Mouse (Mus musculus): ENCODE results near the gene Ccdc9.
"Not testable (repeated sequence)": the region's sequence is repeated elsewhere in the genome, so short reads cannot be mapped to it uniquely, and the experiment has no call there.

The Ccdc9 gene

GRCm38 (mm10) chr7:16311453-16312004, 24.9 kb upstream of the Ccdc9 start:
- no peak for TF ChIP-seq GATA4 (IDR thresholded peaks at IDR 0.05; ENCODE audit: insufficient replicate concordance, low read length)

GRCm38 (mm10) chr7:16310521-16311452, 24.2 kb upstream of the Ccdc9 start:
- no peak for TF ChIP-seq GATA4 (IDR thresholded peaks at IDR 0.05; ENCODE audit: insufficient replicate concordance, low read length)

GRCm38 (mm10) chr7:16310020-16310520, 23.5 kb upstream of the Ccdc9 start:
- TF ChIP-seq GATA4 (IDR thresholded peaks at IDR 0.05; ENCODE audit: insufficient replicate concordance, low read length), result no peak; the same call in 1 of the 2 replicates

GRCm38 (mm10) chr7:16309318-16310019, 22.9 kb upstream of the Ccdc9 start:
- no peak for TF ChIP-seq GATA4 (IDR thresholded peaks at IDR 0.05; ENCODE audit: insufficient replicate concordance, low read length)

- no peak for TF ChIP-seq GATA4 (IDR thresholded peaks at IDR 0.05; ENCODE audit: insufficient replicate concordance, low read length)
These were observed 22.1 kb upstream of the Ccdc9 start for GRCm38 (mm10) chr7:16308555-16309317.

GRCm38 (mm10) chr7:16308093-16308492, 21.5 kb upstream of the Ccdc9 start, which contains the start of gene Bbc3:
Bbc3 (plus strand) TSS chr7:16308393.
- TF ChIP-seq GATA4 (IDR thresholded peaks at IDR 0.05; ENCODE audit: insufficient replicate concordance, low read length), result not testable (repeated sequence)

GRCm38 (mm10) chr7:16299419-16300035, 12.9 kb upstream of the Ccdc9 start:
- no peak for TF ChIP-seq GATA4 (IDR thresholded peaks at IDR 0.05; ENCODE audit: insufficient replicate concordance, low read length)

GRCm38 (mm10) chr7:16298927-16299326, 12.3 kb upstream of the Ccdc9 start:
- TF ChIP-seq GATA4 (IDR thresholded peaks at IDR 0.05; ENCODE audit: insufficient replicate concordance, low read length), result no peak

- TF ChIP-seq GATA4 (IDR thresholded peaks at IDR 0.05; ENCODE audit: insufficient replicate concordance, low read length), result no peak
These were observed 11.0 kb upstream of the Ccdc9 start for GRCm38 (mm10) chr7:16297616-16298015.

- no peak for TF ChIP-seq GATA4 (IDR thresholded peaks at IDR 0.05; ENCODE audit: insufficient replicate concordance, low read length)
These were observed 10.3 kb upstream of the Ccdc9 start for GRCm38 (mm10) chr7:16296766-16297390.

- no peak for TF ChIP-seq GATA4 (IDR thresholded peaks at IDR 0.05; ENCODE audit: insufficient replicate concordance, low read length)
These were observed 9.6 kb upstream of the Ccdc9 start for GRCm38 (mm10) chr7:16296146-16296545.

GRCm38 (mm10) chr7:16295321-16295900, 8.8 kb upstream of the Ccdc9 start:
- no peak for TF ChIP-seq GATA4 (IDR thresholded peaks at IDR 0.05; ENCODE audit: insufficient replicate concordance, low read length)

GRCm38 (mm10) chr7:16294837-16295236, 8.2 kb upstream of the Ccdc9 start:
- peak; percentile 100 for TF ChIP-seq GATA4 (IDR thresholded peaks at IDR 0.05; ENCODE audit: insufficient replicate concordance, low read length)

Measured in liver, adult (tissue).